Mouse (Mus musculus): ENCODE results near the gene Rai14. TPM values are rescaled to one million over a fixed set of nuclear protein-coding genes. Genes with fewer than 3 reads are reported as not detected.
"Not testable (repeated sequence)": the region's sequence is repeated elsewhere in the genome, so short reads cannot be mapped to it uniquely, and the experiment has no call there.

The Rai14 gene
- total RNA-seq, 2 experiments from 2014 or later = 3.2 to 3.8 TPM

DNA sequence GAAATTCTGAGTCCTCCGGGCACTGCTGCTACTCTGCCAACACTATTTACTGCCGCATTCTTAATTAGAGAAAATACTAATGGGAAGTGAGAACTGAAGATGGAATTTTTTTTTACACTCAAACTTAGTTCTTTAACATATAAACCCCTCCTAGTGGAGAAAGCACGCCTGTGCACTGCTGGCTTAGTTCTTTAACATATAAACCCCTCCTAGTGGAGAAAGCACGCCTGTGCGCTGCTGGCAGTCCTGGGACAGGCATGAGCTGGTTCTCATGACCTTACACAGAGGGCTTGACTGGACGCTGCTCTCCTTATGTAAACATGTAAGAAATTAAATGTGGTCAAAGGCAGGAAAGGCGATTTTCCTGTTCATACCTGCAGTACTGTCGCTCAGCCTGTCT, 131.0 kb downstream of the Rai14 start:
- no peak for DNase-seq (ENCODE audit: low spot score)
- intact Hi-C loops (cut with DNase I) = loop anchor here (2.0 kb wide), 1 partner anchor 83 kb away; no protein-coding TSS in a partner anchor

DNA sequence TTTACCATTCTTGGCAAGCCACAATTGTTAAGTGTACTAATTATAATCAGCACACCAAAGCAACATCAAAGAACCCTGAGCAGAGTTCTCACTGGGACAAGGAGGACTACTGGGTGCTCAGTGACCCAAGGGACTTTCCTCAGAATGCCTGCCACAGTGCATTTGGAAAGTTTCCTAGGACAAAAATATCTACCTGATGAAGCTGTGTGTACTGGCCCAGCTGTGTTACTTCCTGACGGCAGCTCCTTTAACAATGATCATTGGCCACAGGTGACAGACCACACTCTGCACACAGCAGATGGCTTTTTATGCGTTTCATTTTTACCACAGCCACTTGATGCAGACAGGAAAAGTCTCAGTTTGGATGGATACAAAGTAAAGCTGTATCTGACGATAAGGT, 135.3 kb downstream of the Rai14 start:
- no peak for DNase-seq (ENCODE audit: low spot score)
- intact Hi-C loops (cut with DNase I) = no loop called here

- intact Hi-C loops (cut with DNase I) = no loop called here
- no peak for DNase-seq (ENCODE audit: low spot score)
These were observed 147.9 kb downstream of the Rai14 start for GRCm38 (mm10) chr15:10566486-10566885.

- intact Hi-C loops (cut with DNase I) = no loop called here
- DNase-seq (ENCODE audit: low spot score) = no peak
These were observed 150.2 kb downstream of the Rai14 start for GRCm38 (mm10) chr15:10564201-10564600.

DNA sequence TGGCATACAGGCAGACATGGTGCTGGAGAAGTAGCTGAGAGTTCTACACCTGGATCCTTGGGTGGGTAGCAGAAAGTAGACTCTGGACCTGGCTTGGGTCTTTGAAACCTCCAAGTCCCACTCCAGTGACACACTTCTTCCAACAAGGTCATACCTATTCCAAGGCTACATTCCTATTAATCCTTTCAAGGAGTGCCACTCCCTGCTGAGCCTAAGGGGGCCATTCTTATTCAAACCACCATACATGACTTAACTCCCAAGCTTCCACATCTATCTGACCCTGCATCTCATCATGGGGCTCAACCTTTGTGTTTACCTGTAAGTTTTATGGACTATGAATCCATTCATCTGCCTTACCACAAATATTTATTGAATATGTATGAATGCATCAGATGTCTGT, 152.1 kb downstream of the Rai14 start:
- intact Hi-C loops (cut with DNase I) = no loop called here
- DNase-seq (ENCODE audit: low spot score) = no peak

GRCm38 (mm10) chr15:10560005-10560404, 154.4 kb downstream of the Rai14 start:
- no peak for DNase-seq (ENCODE audit: low spot score)
- intact Hi-C loops (cut with DNase I) = no loop called here

GRCm38 (mm10) chr15:10558465-10558864, 156.0 kb downstream of the Rai14 start, which contains the start of gene Ttc23l:
Ttc23l (minus strand) TSS chr15:10558668.
- DNase-seq (ENCODE audit: low spot score) = no peak
- intact Hi-C loops (cut with DNase I) = no loop called here

GRCm38 (mm10) chr15:10554336-10554735, 160.1 kb downstream of the Rai14 start:
- intact Hi-C loops (cut with DNase I) = no loop called here
- DNase-seq (ENCODE audit: low spot score) = no peak

DNA sequence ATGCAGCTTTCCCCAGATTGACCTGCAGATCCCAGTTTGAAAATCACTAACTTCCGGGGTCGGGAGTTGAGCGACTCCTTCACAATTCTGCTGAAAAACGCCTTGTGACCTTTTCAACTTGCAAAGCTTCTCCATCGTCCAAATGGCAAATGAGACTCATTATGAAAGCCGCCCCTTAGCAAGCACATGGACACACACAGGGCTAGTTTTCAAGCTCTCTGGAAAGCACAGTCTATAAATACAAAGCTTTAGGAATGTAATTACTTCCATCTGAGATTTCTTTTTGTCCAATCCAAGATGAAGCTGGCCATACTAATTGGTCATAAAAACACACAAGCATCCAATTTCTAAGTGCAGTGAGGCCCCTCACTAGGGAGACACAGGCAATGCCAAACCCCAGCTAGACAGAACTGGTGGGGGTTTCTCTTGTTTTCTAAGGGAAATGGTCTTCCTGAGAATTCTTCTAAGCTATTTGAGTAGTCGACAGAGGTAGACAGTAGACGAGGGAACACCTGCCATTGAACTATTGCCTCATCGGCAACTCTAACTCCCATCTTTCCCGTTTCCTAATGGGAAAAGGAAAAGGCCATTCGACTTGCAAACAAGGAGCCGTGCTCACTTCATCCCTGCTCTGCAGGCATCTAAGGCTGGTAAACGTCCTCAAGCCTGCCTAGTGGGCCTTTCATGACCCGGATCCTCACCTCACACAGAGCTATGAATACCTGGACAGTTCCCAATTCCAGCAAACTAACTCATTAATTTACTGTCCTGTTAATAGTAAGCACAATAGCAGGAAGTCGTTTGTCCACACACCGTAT, 173.9 kb downstream of the Rai14 start:
- intact Hi-C loops (cut with DNase I) = no loop called here
- no peak for DNase-seq (ENCODE audit: low spot score)

- no peak for DNase-seq (ENCODE audit: low spot score)
- intact Hi-C loops (cut with DNase I) = no loop called here
These were observed 178.5 kb downstream of the Rai14 start for GRCm38 (mm10) chr15:10535969-10536368.

GRCm38 (mm10) chr15:10534591-10534990, 179.8 kb downstream of the Rai14 start:
- intact Hi-C loops (cut with DNase I) = no loop called here
- no peak for DNase-seq (ENCODE audit: low spot score)

GRCm38 (mm10) chr15:10533361-10533760, 181.1 kb downstream of the Rai14 start:
- DNase-seq (ENCODE audit: low spot score); intact Hi-C loops (cut with DNase I): not testable (repeated sequence)

- no peak for DNase-seq (ENCODE audit: low spot score)
- intact Hi-C loops (cut with DNase I) = no loop called here
These were observed 183.1 kb downstream of the Rai14 start for GRCm38 (mm10) chr15:10531352-10531751.

- intact Hi-C loops (cut with DNase I) = no loop called here
- no peak for DNase-seq (ENCODE audit: low spot score)
These were observed 188.5 kb downstream of the Rai14 start for GRCm38 (mm10) chr15:10525896-10526295.

Other genes starting within 250 kb of the Rai14 start
- 10 to 100 TPM; 33.6 to 34.5 TPM for gene Dnajc21, start 244.1 kb downstream of the Rai14 start, total RNA-seq (2021)
- gene Brix1, start 228.7 kb downstream of the Rai14 start, total RNA-seq (2021) = 10 to 100 TPM; 18.4 to 22.5 TPM
- 1 to 10 TPM; 6.7 to 8.2 TPM for gene Rad1, start 228.6 kb downstream of the Rai14 start, total RNA-seq (2021)
- not detected for gene Ttc23l, start 156.0 kb downstream of the Rai14 start, total RNA-seq (2021)
- gene C1qtnf3, start 237.7 kb upstream of the Rai14 start, total RNA-seq (2021) = under 1 TPM in 1 of 2 experiments, not detected in 1; 0.13 TPM